Mouse (Mus musculus): Measurements from ENCODE around the gene Srsf5.

The Srsf5 gene

GRCm38 (mm10) chr12:80997652-80998051 lies 52.3 kb downstream of the Srsf5 start:
- DNase-seq (ENCODE audit: low spot score in 2 of 2), result no peak

DNA sequence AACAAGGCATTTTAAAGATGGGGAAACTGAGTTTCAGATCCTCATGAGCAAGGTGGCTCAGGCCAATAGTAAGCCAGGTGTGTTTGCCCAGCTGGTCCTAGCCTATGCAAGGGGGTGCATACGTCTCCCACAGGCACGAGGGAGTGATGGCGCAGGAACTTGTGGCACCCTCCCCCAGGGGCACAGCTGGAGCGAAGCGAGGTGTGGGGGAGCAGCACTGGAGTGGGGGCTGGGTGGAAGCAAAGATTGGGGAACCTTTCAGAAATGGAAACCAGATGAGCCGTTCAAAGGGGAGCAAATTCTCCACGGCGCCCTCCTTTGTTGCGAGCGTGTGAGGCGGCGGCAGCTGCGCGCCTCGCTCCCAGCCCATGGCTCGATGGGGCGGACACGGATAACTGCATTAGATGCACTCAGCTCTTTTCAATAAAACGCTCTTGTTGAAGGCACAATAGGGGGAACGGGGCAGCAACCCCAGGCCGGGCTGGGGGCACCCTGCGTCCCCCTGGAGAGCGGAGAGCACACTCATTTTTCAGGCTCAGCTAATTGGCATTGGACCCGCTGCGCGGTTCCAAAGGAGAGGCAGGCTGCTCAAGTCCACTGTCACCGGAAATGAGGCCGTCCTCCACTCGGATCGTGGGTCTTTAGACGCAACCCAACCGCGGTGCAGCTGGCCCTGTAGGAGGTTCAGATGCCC lies 53.4 kb downstream of the Srsf5 start:
- no peak for DNase-seq (ENCODE audit: low spot score in 2 of 2)
